Mouse (Mus musculus) bone marrow macrophage, adult 2 months (primary cell): ENCODE data around the gene Chrm4. TPM values are rescaled to one million over a fixed set of nuclear protein-coding genes. Genes with fewer than 3 reads are reported as not detected.

Experiments used
- H3K27ac ChIP-seq: 2 replicates; pipeline ENCODE4 v1.5.1; 2012; ENCODE audit warnings: low read depth, low read length; ENCODE audit not compliant: insufficient read depth
- H3K4me1 ChIP-seq: 2 replicates; pipeline ENCODE4 v1.6.1; 2012; ENCODE audit warnings: low read length; ENCODE audit not compliant: control insufficient read depth, insufficient read depth
- H3K4me3 ChIP-seq: 2 replicates; pipeline ENCODE4 v1.5.1; 2012; ENCODE audit warnings: mild to moderate bottlenecking, low read length, moderate library complexity; ENCODE audit not compliant: insufficient read depth
- CTCF ChIP-seq: IDR thresholded peaks from 2 replicates; pipeline ENCODE4 v1.5.1; 2012; ENCODE audit warnings: low read depth, mild to moderate bottlenecking, low read length, moderate library complexity
- POLR2A ChIP-seq: IDR thresholded peaks from 2 replicates; pipeline ENCODE4 v1.6.1; 2012; ENCODE audit warnings: mild to moderate bottlenecking, low read depth, low read length, borderline replicate concordance
- polyA plus RNA-seq: library from polyadenylated mRNA; stranded (reverse); fragments of >200 nt; gene quantifications from 2 replicates; pipeline ENCODE4 v1.2.4, GENCODE M21; 2012; ENCODE audit not compliant: missing spikeins, insufficient read depth, insufficient read length

Gene Chrm4
- polyA plus RNA-seq, 1 experiment, result not detected

DNA sequence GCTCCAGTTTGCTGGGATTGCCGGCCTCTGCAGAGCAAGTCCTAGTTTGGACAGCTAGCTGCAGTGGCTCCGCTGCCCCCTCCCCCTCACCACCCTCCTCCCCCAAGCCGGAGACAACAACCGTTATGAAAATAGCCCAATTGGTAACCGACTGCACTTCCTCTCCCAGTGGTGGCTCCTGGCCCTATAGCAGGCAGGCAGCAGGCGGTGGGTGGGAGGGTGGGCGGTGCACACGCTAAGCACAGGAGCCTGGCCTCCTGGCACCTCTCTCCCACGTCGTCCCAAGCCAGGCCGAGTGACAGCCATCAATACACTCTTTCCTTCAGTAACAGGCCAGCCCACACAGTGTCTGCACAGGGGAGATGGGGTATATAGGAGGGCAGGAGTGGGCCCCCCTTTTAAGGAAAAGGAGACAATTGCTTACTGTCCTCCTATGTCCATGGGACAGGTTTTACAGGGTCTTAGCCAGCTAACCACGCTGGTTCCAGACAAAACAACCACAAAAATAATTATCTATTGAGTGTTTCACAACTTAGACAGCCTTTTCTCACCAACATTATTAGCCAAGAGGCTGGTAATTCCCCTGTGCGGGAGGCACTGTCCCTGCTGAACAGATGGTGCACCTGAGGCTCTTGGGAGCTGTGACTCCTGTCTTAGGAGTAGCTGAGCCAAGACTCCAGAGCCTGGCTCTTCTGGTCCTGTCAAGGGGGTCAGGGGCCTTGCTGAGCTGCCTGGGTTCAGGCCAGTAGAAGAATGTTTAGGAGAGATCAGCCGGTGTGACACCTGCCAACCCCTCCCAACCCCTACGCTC lies 23.4 kb downstream of the Chrm4 start:
- TF ChIP-seq POLR2A (no peak), CTCF (no peak)
- Histone ChIP-seq H3K27ac (peak overlapping the region; percentile 92), H3K4me3 (peak overlapping the region; percentile 55), H3K4me1 (peaks cover 69% of the 10 kb centered on the region)

DNA sequence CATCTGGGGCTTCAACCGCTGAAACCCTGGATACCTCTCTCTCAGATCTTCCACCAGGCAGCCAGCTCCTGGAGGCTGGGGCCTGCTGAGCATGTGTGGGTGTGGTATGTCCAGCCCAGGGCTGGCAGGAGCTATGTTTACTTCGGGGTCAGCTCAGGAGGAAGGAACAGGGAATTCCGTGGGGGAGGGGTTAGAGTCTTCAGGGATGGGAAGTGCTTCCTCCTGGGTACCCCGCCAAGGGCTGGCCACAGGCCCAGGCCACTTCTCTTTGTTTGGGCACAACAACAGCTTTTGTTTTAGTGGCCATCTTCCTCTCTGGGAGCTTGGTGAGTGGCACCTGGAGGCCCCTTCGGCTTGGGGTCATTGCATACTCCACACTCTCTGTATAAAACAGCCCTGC lies 26.8 kb downstream of the Chrm4 start:
- H3K27ac ChIP-seq, result peak overlapping the region; percentile 59
- TF ChIP-seq POLR2A (no peak), CTCF (no peak)
- peaks cover 73% of the 10 kb centered on the region for H3K4me1 ChIP-seq
- no peak overlapping the region for H3K4me3 ChIP-seq

DNA sequence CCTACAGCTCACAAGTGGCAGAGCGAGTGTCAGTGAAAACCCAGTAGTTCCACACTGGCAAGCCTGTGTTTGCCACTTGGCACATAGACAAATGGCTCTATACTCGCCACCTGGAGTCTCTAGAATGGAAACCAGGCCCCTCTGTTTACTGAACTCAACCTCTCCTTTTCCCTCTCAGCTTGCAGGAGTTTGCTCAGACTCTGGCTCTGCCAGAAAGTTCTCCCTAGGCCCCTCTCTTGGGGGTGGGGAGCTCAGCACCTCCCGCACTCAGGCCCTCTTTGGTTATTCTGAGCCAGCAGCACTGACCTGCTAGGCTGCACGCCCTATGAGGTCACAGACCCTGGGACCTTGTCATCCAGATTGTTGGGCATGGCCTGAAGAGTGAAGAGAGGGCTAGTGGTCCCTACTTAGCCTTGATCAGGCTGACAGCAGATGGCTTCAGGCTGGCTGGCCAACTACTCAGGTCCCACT lies 28.1 kb downstream of the Chrm4 start:
- Histone ChIP-seq H3K4me3 (no peak overlapping the region), H3K4me1 (peaks cover 79% of the 10 kb centered on the region), H3K27ac (no peak overlapping the region; the same call in 1 of the 2 replicates)
- TF ChIP-seq CTCF (no peak), POLR2A (no peak)

DNA sequence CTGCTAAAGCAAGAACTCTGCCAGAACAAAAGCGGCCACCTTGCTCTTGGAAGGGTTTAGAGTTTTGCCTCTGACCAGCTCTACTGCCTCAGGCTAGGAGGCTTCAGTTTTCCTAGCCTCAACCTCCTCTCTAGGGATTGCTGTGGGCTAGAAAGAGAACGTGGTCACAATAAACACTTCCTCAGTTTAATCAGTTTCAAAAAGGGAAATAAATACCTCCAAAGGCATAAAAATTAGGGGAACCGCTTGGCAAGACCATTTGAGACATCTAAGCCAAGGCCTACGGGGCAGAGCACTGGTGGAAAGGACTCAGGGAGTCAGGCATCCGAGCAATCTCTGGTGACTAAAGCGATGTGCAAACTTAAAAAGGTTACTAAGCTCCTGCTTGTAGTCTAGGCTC lies 28.8 kb downstream of the Chrm4 start:
- H3K4me1 ChIP-seq, result peaks cover 80% of the 10 kb centered on the region
- no peak for TF ChIP-seq CTCF
- no peak for TF ChIP-seq POLR2A
- no peak overlapping the region for H3K4me3 ChIP-seq
- peak overlapping the region; percentile 40 for H3K27ac ChIP-seq

DNA sequence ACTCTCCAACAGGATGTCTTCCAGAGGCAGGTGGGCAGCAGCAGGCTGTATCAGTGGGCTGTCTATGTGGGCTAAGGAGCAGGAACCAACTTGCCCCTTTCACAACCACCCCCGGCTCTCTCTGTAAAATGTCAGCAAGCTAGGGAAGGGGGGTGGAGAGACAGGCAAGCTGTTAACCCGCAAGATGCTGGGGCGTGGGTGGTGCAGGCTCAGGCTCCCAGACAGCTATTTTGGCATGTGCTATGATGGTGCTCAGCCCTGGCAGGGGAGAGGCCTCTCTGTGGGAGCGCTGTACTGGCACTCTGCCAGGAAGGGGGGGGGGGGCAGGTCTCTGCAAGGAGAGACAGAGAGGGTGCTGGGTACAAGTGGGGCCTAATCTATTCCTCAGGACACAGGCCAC lies 30.0 kb downstream of the Chrm4 start:
- TF ChIP-seq CTCF (no peak), POLR2A (no peak)
- Histone ChIP-seq H3K4me3 (no peak overlapping the region), H3K4me1 (peaks cover 82% of the 10 kb centered on the region), H3K27ac (peak overlapping the region; percentile 6; the same call in 1 of the 2 replicates)

DNA sequence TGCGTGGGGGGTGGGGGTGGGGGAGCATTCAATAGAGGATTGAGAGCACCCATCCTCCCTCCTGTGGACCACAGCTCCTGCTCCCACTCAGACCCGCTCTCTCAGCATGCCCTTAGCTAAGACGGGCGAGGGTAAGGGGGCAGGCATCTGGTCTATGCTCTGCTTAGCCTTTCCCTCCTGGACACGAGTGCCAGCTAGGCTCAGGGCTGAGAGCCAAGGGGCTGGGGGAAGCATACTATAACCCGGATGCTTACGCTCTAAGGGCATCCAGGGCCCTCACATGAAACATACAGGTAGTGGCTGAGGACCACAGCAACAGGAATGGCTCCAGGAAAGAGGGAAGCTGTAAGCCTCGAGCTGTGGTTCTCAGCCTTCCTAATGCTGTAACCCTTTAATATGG lies 31.0 kb downstream of the Chrm4 start:
- peaks cover 77% of the 10 kb centered on the region for H3K4me1 ChIP-seq
- TF ChIP-seq POLR2A (no peak), CTCF (no peak)
- H3K4me3 ChIP-seq, result no peak overlapping the region
- H3K27ac ChIP-seq, result no peak overlapping the region

DNA sequence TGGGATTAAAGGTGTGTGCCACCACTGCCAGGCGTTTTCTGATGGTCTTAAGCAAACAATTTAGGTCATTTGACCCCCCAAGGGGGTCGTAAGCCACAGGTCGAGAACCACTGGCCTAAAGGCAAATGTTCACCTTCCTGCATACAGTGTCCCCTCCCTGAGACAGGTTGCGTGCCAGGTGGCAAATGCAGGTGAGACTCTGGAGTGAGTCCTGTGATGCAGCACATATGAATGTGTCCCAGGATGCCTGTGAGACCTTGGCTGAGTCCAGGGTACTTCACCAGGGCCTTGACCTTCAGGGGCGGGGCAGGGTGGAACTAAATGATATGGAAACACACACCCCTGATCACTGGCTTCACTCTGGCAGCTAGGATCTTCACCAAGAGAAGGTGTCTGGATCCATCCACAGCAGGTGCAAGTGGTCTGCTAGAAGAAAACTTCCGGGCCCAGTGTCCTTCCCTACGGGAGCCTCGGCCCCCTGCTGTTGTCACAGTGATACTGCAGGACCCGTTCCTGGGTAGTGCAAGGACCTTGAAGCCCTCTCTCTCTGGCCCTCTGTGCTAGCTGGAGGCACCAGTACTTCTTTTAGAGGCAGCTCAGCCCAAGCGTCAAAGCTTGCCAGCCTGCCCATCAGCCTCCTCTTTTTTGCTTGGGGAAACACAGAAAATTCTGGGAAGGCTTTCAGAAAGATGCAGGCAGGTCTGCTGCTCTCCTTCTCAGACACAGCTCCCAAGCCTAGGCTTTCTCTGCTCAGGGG lies 31.8 kb downstream of the Chrm4 start:
- Histone ChIP-seq H3K27ac (no peak overlapping the region), H3K4me3 (no peak overlapping the region), H3K4me1 (peaks cover 69% of the 10 kb centered on the region)
- TF ChIP-seq CTCF, result peak; percentile 39; the same call in 1 of the 2 replicates
- TF ChIP-seq POLR2A, result no peak

DNA sequence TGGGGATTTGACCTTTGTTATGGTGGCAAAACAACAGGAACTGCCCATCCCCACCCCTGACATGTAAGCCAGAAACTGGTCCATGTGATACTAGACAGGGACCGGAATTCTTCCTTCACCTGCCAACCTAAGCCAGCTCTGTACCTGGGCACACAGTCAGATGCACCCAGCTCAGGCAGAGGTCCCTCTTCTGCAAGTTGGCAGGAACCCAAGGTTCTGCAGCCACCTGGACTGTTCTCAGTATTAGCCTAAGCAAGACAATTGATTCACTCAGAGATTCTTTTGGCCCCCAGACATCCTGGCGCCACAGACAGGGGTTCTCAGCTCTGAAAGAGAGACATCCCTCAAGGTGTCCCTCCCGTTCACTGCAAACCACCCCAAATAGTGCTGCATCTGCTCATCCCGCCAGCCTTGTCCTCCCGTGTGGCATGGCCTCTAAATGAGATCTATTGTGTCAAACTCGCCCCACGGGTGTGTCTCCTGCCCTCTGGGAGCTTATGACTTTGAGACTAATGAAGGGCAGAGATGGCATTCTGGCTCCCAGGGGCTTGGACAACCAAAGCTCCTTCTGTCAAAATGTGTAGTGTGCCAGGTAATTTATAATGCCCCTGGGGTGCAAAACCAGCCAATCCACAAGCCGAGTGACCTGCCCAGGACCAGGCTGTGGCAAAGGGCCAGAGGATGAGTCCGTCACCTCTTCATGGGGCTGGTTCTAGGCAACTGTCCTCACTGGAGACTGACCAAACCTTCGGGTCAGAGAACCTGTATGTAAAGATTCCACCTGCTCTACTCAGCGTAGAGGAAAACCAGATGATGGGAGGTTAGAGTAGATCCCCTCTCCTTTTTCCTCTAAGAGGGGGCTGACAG lies 32.7 kb downstream of the Chrm4 start:
- peaks cover 60% of the 10 kb centered on the region for H3K4me1 ChIP-seq
- no peak for TF ChIP-seq CTCF
- no peak for TF ChIP-seq POLR2A
- no peak overlapping the region for H3K4me3 ChIP-seq
- no peak overlapping the region for H3K27ac ChIP-seq

DNA sequence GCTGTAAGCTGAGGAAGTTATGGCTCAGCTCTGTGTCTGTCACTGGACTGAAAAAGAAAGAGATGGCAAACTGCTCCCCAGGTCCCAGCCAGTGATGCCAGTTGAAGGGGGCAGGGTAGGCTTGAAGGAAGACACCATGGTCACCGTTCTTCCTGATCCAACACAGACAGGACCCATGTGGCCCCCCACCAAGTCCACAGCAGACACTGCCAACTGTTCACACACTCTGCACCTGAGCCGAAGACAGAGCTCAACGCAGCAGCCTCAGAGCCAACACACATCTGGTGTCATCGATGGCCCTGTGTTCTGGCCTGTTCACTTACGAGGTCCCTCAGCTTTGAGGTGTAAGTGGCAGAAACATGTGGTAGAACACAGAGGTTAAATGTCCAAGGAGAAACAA lies 33.4 kb downstream of the Chrm4 start:
- no peak for TF ChIP-seq CTCF
- no peak for TF ChIP-seq POLR2A
- H3K4me3 ChIP-seq, result no peak overlapping the region
- no peak overlapping the region for H3K27ac ChIP-seq
- peaks cover 53% of the 10 kb centered on the region for H3K4me1 ChIP-seq
